Mouse (Mus musculus) liver, embryonic 11.5 days (tissue): ENCODE measurements around the gene Dph6. TPM values are rescaled to one million over a fixed set of nuclear protein-coding genes. Genes with fewer than 3 reads are reported as not detected.
A peak's percentile ranks its signal among the peaks of the same experiment; 100 is the strongest.

Experiments used
- ATAC-seq: fragments of 200-750 bp; cut with Nextera tagmentation; replicated peaks from 2 replicates; pipeline ENCODE4 v1.8.0; 2017; ENCODE audit warnings: moderate number of reproducible peaks, mild to moderate bottlenecking, moderate TSS enrichment, moderate library complexity; ENCODE audit not compliant: low FRiP score
- DNase-seq: peaks from one replicate; pipeline ENCODE4 v3.0.0-alpha.2; 2017; ENCODE audit warnings: low spot score
- H3K27ac ChIP-seq: fragments of 300-500 bp; sonication (generic); 2 replicates; pipeline ENCODE4 v1.5.1; 2014; ENCODE audit warnings: mild to moderate bottlenecking, low read depth, low read length, control low read depth
- H3K27me3 ChIP-seq: fragments of 300-500 bp; sonication (generic); replicated peaks from 2 replicates; pipeline ENCODE4 v1.6.1; 2014; ENCODE audit warnings: low read length, mixed read lengths; ENCODE audit not compliant: control insufficient read depth, insufficient read depth
- H3K36me3 ChIP-seq: fragments of 300-500 bp; sonication (generic); 2 replicates; pipeline ENCODE4 v1.6.1; 2014; ENCODE audit warnings: mild to moderate bottlenecking, low read length, moderate library complexity, mixed read lengths; ENCODE audit not compliant: control insufficient read depth, insufficient read depth
- H3K4me1 ChIP-seq: fragments of 300-500 bp; sonication (generic); replicated peaks from 2 replicates; pipeline ENCODE4 v1.6.1; 2014; ENCODE audit warnings: low read length, mixed read lengths; ENCODE audit not compliant: control insufficient read depth, insufficient read depth
- H3K4me2 ChIP-seq: fragments of 300-500 bp; sonication (generic); 2 replicates; pipeline ENCODE4 v1.6.1; 2014; ENCODE audit warnings: mild to moderate bottlenecking, control low read depth, moderate library complexity
- H3K4me3 ChIP-seq: fragments of 300-500 bp; sonication (generic); 2 replicates; pipeline ENCODE4 v1.5.1; 2014; ENCODE audit warnings: low read depth, low read length, control low read depth
- H3K9ac ChIP-seq: fragments of 300-500 bp; sonication (generic); 2 replicates; pipeline ENCODE4 v1.6.1; 2014; ENCODE audit warnings: low read depth, low read length, control low read depth
- H3K9me3 ChIP-seq: fragments of 300-500 bp; sonication (generic); 2 replicates; pipeline ENCODE4 v1.6.1; 2016; ENCODE audit warnings: low read length, inconsistent platforms, mixed read lengths; ENCODE audit not compliant: control insufficient read depth
- WGBS: fragments of 180-500 bp; shearing (Covaris S2); extraction: QIAGEN DNeasy Blood & Tissue Kit; methylation state at CpG from one replicate; pipeline ENCODE4 v1.1.7; 2014; 5-methylcytosine and 5-hydroxymethylcytosine counted together
- polyA plus RNA-seq: library from polyadenylated mRNA; unstranded; fragments of >200 nt; fragmentation: Nextera tagmentation; extraction: Ambion mirVana; gene quantifications from 2 replicates; pipeline ENCODE4 v1.2.1, GENCODE M21; 2014

Dph6 gene
- polyA plus RNA-seq = 27.5 and 27.7 TPM in 2 replicates

GRCm38 (mm10) chr2:114654365-114655239 lies at the start of gene Dph6:
TSS of gene Dph6 (minus strand) at chr2:114654964.
- Histone ChIP-seq H3K9me3 (no peaks in the 10 kb centered on the region), H3K36me3 (no peaks in the 10 kb centered on the region), H3K4me2 (peak within 1 kb of the TSS; percentile 76), H3K4me3 (peak within 1 kb of the TSS; percentile 70), H3K27ac (peak within 1 kb of the TSS; percentile 89), H3K4me1 (no peaks in the 10 kb centered on the region), H3K9ac (peak within 1 kb of the TSS; percentile 86), H3K27me3 (no peaks in the 10 kb centered on the region)
- WGBS = under 1% methylated on average over 45 of the region's 45 CpGs
- peak; percentile 90 for DNase-seq
- ATAC-seq = peak; percentile 96

- H3K27ac ChIP-seq = no peak overlapping the region
- H3K4me1 ChIP-seq = no peaks in the 10 kb centered on the region
- no peaks in the 10 kb centered on the region for H3K36me3 ChIP-seq
- no peak overlapping the region for H3K9ac ChIP-seq
- H3K4me2 ChIP-seq = no peak overlapping the region
- H3K9me3 ChIP-seq = no peaks in the 10 kb centered on the region
- DNase-seq (no peak), ATAC-seq (no peak)
- 76% methylated on average over 2 of the region's 2 CpGs for WGBS
- H3K27me3 ChIP-seq = no peaks in the 10 kb centered on the region
- no peak overlapping the region for H3K4me3 ChIP-seq
Measured at GRCm38 (mm10) chr2:114700966-114701685, 46.4 kb upstream of the Dph6 start.

- DNase-seq = no peak
- Histone ChIP-seq H3K4me1 (no peaks in the 10 kb centered on the region), H3K27me3 (no peaks in the 10 kb centered on the region), H3K9ac (no peak overlapping the region), H3K36me3 (no peaks in the 10 kb centered on the region), H3K4me3 (no peak overlapping the region), H3K27ac (no peak overlapping the region), H3K4me2 (no peak overlapping the region), H3K9me3 (no peaks in the 10 kb centered on the region)
- WGBS = 51% methylated on average over 2 of the region's 2 CpGs
- ATAC-seq = no peak
Measured at GRCm38 (mm10) chr2:114691607-114692006, 36.8 kb upstream of the Dph6 start.

DNA sequence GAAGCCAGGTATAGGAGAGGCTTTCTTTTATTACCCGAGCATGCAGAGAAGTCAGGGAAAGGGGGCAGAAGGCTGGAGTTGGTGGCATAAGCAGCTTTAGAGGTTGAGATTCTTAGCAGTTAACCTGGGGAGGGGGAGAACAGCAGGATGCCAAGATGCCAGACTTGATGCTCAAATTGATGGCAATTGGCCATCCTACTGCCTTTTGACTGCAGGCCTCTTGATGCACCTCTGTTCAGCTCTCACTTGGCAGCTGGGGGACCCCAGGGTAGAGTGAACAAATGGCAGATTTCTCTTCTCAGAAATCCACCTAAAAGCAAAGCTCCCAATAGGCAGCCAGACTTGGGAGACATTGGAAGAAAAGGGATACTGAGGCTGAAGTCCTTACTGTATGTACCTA lies 32.7 kb upstream of the Dph6 start:
- Histone ChIP-seq H3K27me3 (no peaks in the 10 kb centered on the region), H3K27ac (no peak overlapping the region), H3K36me3 (no peaks in the 10 kb centered on the region), H3K9ac (no peak overlapping the region), H3K4me3 (no peak overlapping the region), H3K9me3 (no peaks in the 10 kb centered on the region), H3K4me1 (no peaks in the 10 kb centered on the region), H3K4me2 (no peak overlapping the region)
- WGBS = 63% methylated on average over 1 of the region's 1 CpGs
- no peak for ATAC-seq
- DNase-seq = no peak

DNA sequence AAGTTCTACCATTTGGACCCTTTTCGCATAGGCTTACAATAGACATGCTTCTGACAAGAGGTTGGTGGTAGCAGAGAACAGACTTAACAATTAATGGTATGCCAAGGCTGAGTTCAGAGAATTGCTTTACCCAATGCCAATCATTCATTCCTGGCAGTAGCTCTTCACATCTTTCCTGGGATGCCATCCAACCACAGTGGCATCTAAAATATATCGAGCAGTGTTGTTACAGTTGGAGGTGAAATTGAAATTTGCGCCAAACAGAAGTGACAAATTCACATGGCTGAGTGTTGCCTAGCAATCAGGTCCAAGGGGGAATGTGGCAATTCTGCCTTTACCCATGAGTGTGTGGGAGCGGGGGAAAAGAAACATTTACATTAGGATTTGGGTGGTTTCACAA lies 32.3 kb upstream of the Dph6 start:
- no peaks in the 10 kb centered on the region for H3K4me1 ChIP-seq
- no peaks in the 10 kb centered on the region for H3K27me3 ChIP-seq
- H3K27ac ChIP-seq = no peak overlapping the region
- H3K9me3 ChIP-seq = no peaks in the 10 kb centered on the region
- DNase-seq (no peak), ATAC-seq (no peak)
- H3K36me3 ChIP-seq = no peaks in the 10 kb centered on the region
- no peak overlapping the region for H3K9ac ChIP-seq
- H3K4me3 ChIP-seq = no peak overlapping the region
- H3K4me2 ChIP-seq = no peak overlapping the region
- 81% methylated on average over 4 of the region's 4 CpGs for WGBS

- no peaks in the 10 kb centered on the region for H3K9me3 ChIP-seq
- no peak for ATAC-seq
- 74% methylated on average over 1 of the region's 1 CpGs for WGBS
Measured at GRCm38 (mm10) chr2:114673831-114674230, 19.1 kb upstream of the Dph6 start.

DNA sequence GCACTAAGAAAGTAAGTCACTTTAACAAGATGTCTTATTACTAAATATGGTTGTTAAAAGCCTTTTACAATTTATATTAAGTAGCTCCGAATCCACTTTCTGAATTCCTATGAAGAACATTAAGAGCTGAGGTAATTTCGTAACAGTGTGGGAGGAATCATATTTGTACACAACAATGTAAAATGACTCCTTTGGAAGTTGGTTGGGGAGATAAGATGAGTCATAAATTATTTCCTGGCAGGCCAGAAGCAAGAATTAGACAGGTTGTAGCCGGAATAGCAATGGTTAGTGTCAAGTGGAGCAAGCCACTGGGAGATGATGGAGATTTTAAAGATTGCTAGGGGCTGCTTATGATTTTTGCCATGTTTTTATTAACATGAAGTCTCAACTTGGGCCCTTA lies 16.2 kb upstream of the Dph6 start:
- Histone ChIP-seq H3K9me3 (no peaks in the 10 kb centered on the region), H3K27ac (no peak overlapping the region), H3K4me2 (no peak overlapping the region), H3K4me3 (no peak overlapping the region), H3K27me3 (no peaks in the 10 kb centered on the region), H3K36me3 (no peaks in the 10 kb centered on the region), H3K9ac (no peak overlapping the region), H3K4me1 (no peaks in the 10 kb centered on the region)
- ATAC-seq = no peak
- WGBS = 69% methylated on average over 3 of the region's 3 CpGs
- DNase-seq = no peak

More at GRCm38 (mm10) chr2:114673831-114674230, 19.1 kb upstream of the Dph6 start:
- no peak overlapping the region for H3K9ac ChIP-seq
- no peaks in the 10 kb centered on the region for H3K4me1 ChIP-seq
- no peak for DNase-seq
- no peaks in the 10 kb centered on the region for H3K36me3 ChIP-seq
- H3K27ac ChIP-seq = no peak overlapping the region
- H3K27me3 ChIP-seq = no peaks in the 10 kb centered on the region
- no peak overlapping the region for H3K4me3 ChIP-seq
- no peak overlapping the region for H3K4me2 ChIP-seq

- Histone ChIP-seq H3K27me3 (no peaks in the 10 kb centered on the region), H3K4me2 (no peak overlapping the region), H3K36me3 (no peaks in the 10 kb centered on the region), H3K9me3 (no peaks in the 10 kb centered on the region), H3K9ac (no peak overlapping the region), H3K27ac (no peak overlapping the region), H3K4me3 (no peak overlapping the region), H3K4me1 (no peaks in the 10 kb centered on the region)
- WGBS = 88% methylated on average over 2 of the region's 2 CpGs
- DNase-seq (no peak), ATAC-seq (no peak)
Measured at GRCm38 (mm10) chr2:114658954-114659353, 4.2 kb upstream of the Dph6 start.
